Mouse (Mus musculus) heart, adult 2 months (tissue): ENCODE results near the gene C130074G19Rik. TPM values are rescaled to one million over a fixed set of nuclear protein-coding genes. Genes with fewer than 3 reads are reported as not detected.

Source experiments
- DNase-seq, 2 experiments: peaks; one replicate each; pipeline ENCODE4 v3.0.0; 2021
- H3K27ac ChIP-seq: fragments of 200-600 bp; 2 replicates; pipeline ENCODE4 v1.8.1; 2022
- H3K27me3 ChIP-seq: fragments of 200-500 bp; 2 replicates; pipeline ENCODE4 v1.6.1; 2012; ENCODE audit warnings: mild to moderate bottlenecking, low read length, inconsistent platforms, mixed read lengths; ENCODE audit not compliant: control insufficient read depth, insufficient read depth
- H3K36me3 ChIP-seq: fragments of 200-500 bp; 2 replicates; pipeline ENCODE4 v1.6.1; 2012; ENCODE audit warnings: low read length, inconsistent platforms; ENCODE audit not compliant: control insufficient read depth, insufficient read depth
- H3K4me1 ChIP-seq: fragments of 200-500 bp; 2 replicates; pipeline ENCODE4 v1.6.1; 2011; ENCODE audit warnings: low read length; ENCODE audit not compliant: control insufficient read depth, insufficient read depth
- H3K4me3 ChIP-seq: fragments of 200-600 bp; 2 replicates; pipeline ENCODE4 v1.8.1; 2022
- H3K79me2 ChIP-seq: fragments of 200-500 bp; replicated peaks from 2 replicates; pipeline ENCODE4 v1.6.1; 2012; ENCODE audit warnings: mild to moderate bottlenecking, inconsistent platforms, low read length, moderate library complexity, mixed read lengths; ENCODE audit not compliant: control insufficient read depth, insufficient read depth
- H3K9ac ChIP-seq: fragments of 200-500 bp; 2 replicates; pipeline ENCODE4 v1.6.1; 2012; ENCODE audit warnings: low read depth, mild to moderate bottlenecking, control low read depth, inconsistent platforms, low read length, mixed read lengths
- CTCF ChIP-seq: fragments of 200-600 bp; IDR thresholded peaks from 2 replicates; pipeline ENCODE4 v1.8.1; 2022; ENCODE audit warnings: antibody characterized with exemption, mild to moderate bottlenecking, moderate library complexity
- EP300 ChIP-seq: fragments of 200-500 bp; IDR thresholded peaks from 2 replicates; pipeline ENCODE4 v1.6.1; 2011; ENCODE audit warnings: low read depth, low read length, control low read depth; ENCODE audit not compliant: insufficient read depth
- POLR2A ChIP-seq: fragments of 200-500 bp; IDR thresholded peaks from 2 replicates; pipeline ENCODE4 v1.6.1; 2011; ENCODE audit warnings: mild to moderate bottlenecking, low read depth, low read length, control low read depth; ENCODE audit not compliant: insufficient read depth
- WGBS: fragments of 180-500 bp; shearing (Covaris S2); methylation state at CpG from one replicate; pipeline ENCODE4 v1.1.7; 2018; 5-methylcytosine and 5-hydroxymethylcytosine counted together
- intact Hi-C: fragments of 180-260 bp; cut with DNase I; formaldehyde crosslinking; loops from one replicate; pipeline ENCODE4 v1.15.1; 2025
- polyA plus RNA-seq: library from polyadenylated mRNA; depleted of rRNA; stranded (reverse); fragments of >200 nt; gene quantifications from 2 replicates; pipeline ENCODE4 v1.2.3, GENCODE M21; 2012
- total RNA-seq, 2 experiments: library from RNA; stranded (reverse); gene quantifications; 2 replicates each; pipeline ENCODE4 v1.2.3; 2021

C130074G19Rik gene
- total and polyA plus RNA-seq, 3 experiments: 7.3 to 18.8 (median 13.5) TPM

- Histone ChIP-seq H3K27ac (peak overlapping the region; percentile 97), H3K4me1 (peaks cover 8% of the 10 kb centered on the region), H3K27me3 (no peaks in the 10 kb centered on the region), H3K79me2 (peaks cover 6% of the 10 kb centered on the region), H3K36me3 (no peaks in the 10 kb centered on the region; the same call in 1 of the 2 replicates), H3K9ac (peak overlapping the region; percentile 98), H3K4me3 (peak overlapping the region; percentile 98)
- peak; percentile 58 for TF ChIP-seq CTCF
- TF ChIP-seq EP300: no peak
- DNase-seq: peak in 1 of 2 experiments; percentile 35
- WGBS: 15% methylated on average over 15 of the region's 15 CpGs
- intact Hi-C loops: loop anchor here (2.0 to 5.0 kb wide), 2 partner anchors 18 to 358 kb away; partner anchors contain the start of gene Rab3gap2
These were observed 38.5 kb downstream of the C130074G19Rik start for GRCm38 (mm10) chr1:184844326-184845066.

- no peak for TF ChIP-seq EP300
- no peak for TF ChIP-seq CTCF
- TF ChIP-seq POLR2A: no peak
- no peak overlapping the region for H3K27ac ChIP-seq
- DNase-seq: no peak
- H3K27me3 ChIP-seq: no peaks in the 10 kb centered on the region
- no peak overlapping the region for H3K9ac ChIP-seq
- H3K79me2 ChIP-seq: peaks cover 5% of the 10 kb centered on the region
- no peaks in the 10 kb centered on the region; the same call in 1 of the 2 replicates for H3K36me3 ChIP-seq
- WGBS: 75% methylated on average over 4 of the region's 4 CpGs
- peaks cover 3% of the 10 kb centered on the region; the same call in 1 of the 2 replicates for H3K4me1 ChIP-seq
- intact Hi-C loops: no loop called here
- H3K4me3 ChIP-seq: no peak overlapping the region
These were observed 45.4 kb downstream of the C130074G19Rik start for GRCm38 (mm10) chr1:184837649-184838048.

GRCm38 (mm10) chr1:184836350-184836749 is 46.7 kb downstream of the C130074G19Rik start:
- no peak overlapping the region for H3K27ac ChIP-seq
- 89% methylated on average over 5 of the region's 5 CpGs for whole genome bisulfite sequencing
- H3K4me1 ChIP-seq: peaks cover under 1% of the 10 kb centered on the region; the same call in 1 of the 2 replicates
- no peak overlapping the region for H3K4me3 ChIP-seq
- no peak for DNase-seq
- TF ChIP-seq CTCF (no peak), EP300 (no peak), POLR2A (no peak)
- intact Hi-C loops: no loop called here
- H3K36me3 ChIP-seq: no peaks in the 10 kb centered on the region; the same call in 1 of the 2 replicates
- H3K79me2 ChIP-seq: peaks cover 5% of the 10 kb centered on the region
- H3K9ac ChIP-seq: no peak overlapping the region
- no peaks in the 10 kb centered on the region for H3K27me3 ChIP-seq

GRCm38 (mm10) chr1:184833499-184833898 is 49.5 kb downstream of the C130074G19Rik start:
- WGBS: 74% methylated on average over 7 of the region's 7 CpGs
- no peaks in the 10 kb centered on the region for H3K4me1 ChIP-seq
- no peak overlapping the region for H3K9ac ChIP-seq
- H3K27me3 ChIP-seq: no peaks in the 10 kb centered on the region
- TF ChIP-seq EP300 (no peak), CTCF (no peak), POLR2A (no peak)
- no peaks in the 10 kb centered on the region for H3K36me3 ChIP-seq
- H3K27ac ChIP-seq: no peak overlapping the region
- no peak for DNase-seq
- intact Hi-C loops: no loop called here
- H3K79me2 ChIP-seq: no peaks in the 10 kb centered on the region
- no peak overlapping the region for H3K4me3 ChIP-seq

GRCm38 (mm10) chr1:184832211-184832610 is 50.8 kb downstream of the C130074G19Rik start:
- Histone ChIP-seq H3K4me3 (no peak overlapping the region), H3K27ac (no peak overlapping the region), H3K4me1 (no peaks in the 10 kb centered on the region), H3K27me3 (no peaks in the 10 kb centered on the region), H3K9ac (no peak overlapping the region), H3K79me2 (no peaks in the 10 kb centered on the region), H3K36me3 (no peaks in the 10 kb centered on the region)
- peak; percentile 64 for TF ChIP-seq CTCF
- TF ChIP-seq EP300: no peak
- 85% methylated on average over 10 of the region's 10 CpGs for WGBS
- no peak for DNase-seq
- intact Hi-C loops: no loop called here

- no peak overlapping the region for H3K27ac ChIP-seq
These were observed 53.1 kb downstream of the C130074G19Rik start for GRCm38 (mm10) chr1:184829897-184830296.

More at GRCm38 (mm10) chr1:184829897-184830296, 53.1 kb downstream of the C130074G19Rik start:
- intact Hi-C loops: no loop called here
- Histone ChIP-seq H3K79me2 (no peaks in the 10 kb centered on the region), H3K4me3 (no peak overlapping the region), H3K9ac (no peak overlapping the region), H3K36me3 (no peaks in the 10 kb centered on the region), H3K27me3 (no peaks in the 10 kb centered on the region), H3K4me1 (no peaks in the 10 kb centered on the region)
- WGBS: 84% methylated on average over 8 of the region's 8 CpGs
- DNase-seq: no peak
- TF ChIP-seq CTCF: no peak
- no peak for TF ChIP-seq EP300
- no peak for TF ChIP-seq POLR2A
